Mouse (Mus musculus) brain, embryonic 18.5 days (tissue): ENCODE measurements around the gene Prdx6.
"Not testable (repeated sequence)": the region's sequence is repeated elsewhere in the genome, so short reads cannot be mapped to it uniquely, and the experiment has no call there.

Experiments used
- DNase-seq: peaks from one replicate; pipeline ENCODE4 v3.0.0-alpha.2; 2012; ENCODE audit warnings: low read depth, low spot score

Prdx6 gene

DNA sequence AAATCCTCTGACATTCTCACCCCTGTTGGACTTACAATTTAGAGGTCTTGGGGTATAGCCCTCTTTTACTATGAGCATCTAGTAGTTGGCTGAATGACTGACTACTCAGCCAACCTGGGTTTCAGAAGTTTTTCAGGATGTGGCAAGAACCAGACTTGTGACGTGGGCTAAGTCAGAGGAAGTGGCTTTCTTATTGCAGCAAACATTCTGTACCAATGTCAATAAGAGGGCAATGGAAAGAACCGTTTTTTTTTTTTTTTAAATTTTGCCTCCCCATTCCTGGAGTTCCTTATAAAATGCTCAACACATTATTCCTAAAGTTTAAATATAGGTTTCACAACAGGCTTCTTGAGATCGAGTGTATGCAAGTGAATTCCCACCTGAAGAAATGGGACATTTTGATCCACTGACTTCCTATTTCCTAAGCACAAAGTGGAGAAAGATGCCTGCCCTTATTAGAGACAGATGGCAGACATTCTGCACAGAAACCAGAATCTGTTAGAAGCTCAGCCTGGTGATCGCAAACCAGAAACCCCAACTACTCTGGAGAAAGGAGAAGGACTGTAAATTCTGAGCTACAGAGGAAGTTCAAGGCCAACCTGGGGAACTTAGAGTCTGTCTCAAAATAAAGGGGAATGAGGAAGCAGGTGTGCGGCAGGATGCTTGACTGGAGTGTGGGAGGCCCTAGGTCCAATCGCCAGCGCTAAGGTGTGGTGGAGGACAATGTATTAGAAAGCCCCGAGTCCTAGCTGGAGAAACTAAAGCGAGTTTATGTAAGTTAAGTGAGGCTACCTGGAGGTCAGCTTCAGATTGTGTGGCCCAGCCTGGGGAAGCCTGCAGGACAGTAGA lies 622 bp upstream of the Prdx6 start:
- no peak for DNase-seq

GRCm38 (mm10) chr1:161250031-161250603 lies 902 bp downstream of the Prdx6 start:
- no peak for DNase-seq

DNA sequence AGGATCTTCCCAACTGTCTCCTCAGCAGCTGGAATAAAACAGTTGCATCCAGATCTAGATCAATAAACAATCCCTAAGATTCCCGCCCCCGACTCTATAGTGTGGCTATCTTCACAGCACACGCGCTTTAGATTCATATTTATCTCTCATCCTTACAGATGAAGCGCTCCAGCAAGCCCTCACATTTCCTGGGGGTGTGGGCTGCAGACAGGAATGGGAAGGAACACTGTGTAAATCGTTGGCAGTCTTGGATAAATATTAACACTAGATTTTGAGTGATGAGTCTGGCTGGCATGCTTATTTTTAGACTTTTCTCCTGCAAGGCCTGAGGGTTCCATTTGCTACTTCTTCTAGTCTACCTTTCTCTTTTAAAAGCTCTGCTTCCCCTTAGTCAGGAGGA lies 1.6 kb downstream of the Prdx6 start:
- DNase-seq: no peak

DNA sequence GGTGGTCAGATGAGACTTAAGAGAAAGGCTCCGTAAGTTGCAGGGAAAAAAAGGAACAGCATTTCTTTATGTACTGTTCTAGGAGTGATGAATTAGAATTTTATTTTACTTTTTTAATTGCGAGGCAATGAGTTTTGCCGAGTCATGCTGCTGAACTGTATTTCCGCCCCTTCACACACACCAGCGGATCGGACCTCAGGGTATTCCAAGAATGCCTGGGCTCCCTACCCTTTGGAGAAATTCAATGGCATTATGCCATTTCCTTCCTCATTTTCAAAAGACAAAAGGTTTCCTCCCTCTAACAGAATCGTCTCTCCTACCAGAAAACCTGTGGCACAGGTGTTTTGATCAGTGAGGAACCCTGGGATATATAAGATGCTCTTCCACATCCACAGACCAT lies 2.3 kb downstream of the Prdx6 start:
- no peak for DNase-seq

GRCm38 (mm10) chr1:161247643-161248580 lies 3.1 kb downstream of the Prdx6 start:
- no peak for DNase-seq

DNA sequence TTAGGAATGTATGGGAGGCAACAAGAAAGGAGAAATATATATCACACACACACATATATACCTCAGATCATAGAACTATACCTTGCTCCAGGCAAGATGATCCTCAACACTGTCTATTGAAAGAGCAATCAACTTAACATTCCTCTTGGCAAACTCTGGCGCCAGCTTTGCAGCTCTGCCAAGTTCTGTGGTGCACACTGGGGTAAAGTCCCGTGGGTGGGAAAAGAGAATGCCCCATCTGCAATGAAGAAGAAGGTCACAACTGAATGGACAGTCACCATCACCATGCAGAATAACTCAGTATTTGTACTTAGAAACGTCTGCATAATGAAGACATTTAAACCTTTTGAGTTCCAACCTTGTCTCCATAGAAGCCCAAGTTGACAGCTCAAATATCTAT lies 3.8 kb downstream of the Prdx6 start:
- no peak for DNase-seq

- DNase-seq: no peak
Measured at GRCm38 (mm10) chr1:161237750-161238149, 13.3 kb downstream of the Prdx6 start.

DNA sequence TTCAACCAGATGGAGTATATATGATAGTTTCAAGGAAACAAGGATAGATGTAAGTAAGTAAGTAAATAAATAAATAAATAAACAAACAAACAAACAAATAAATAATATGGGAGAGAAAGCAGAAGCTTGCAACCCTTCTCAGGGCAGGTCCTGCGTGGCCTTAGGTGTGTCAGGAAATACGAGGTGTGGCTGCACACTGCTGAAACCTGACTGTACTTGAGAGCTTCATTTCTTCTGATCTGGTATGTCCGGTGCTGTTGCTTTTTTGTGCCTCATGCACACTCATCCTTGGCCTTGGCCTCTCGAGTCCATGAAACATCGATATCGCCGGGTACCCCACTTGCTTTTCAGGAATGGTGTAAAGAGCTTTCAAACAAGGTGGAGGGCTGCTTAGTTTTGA lies 13.7 kb downstream of the Prdx6 start:
- DNase-seq: no peak

DNA sequence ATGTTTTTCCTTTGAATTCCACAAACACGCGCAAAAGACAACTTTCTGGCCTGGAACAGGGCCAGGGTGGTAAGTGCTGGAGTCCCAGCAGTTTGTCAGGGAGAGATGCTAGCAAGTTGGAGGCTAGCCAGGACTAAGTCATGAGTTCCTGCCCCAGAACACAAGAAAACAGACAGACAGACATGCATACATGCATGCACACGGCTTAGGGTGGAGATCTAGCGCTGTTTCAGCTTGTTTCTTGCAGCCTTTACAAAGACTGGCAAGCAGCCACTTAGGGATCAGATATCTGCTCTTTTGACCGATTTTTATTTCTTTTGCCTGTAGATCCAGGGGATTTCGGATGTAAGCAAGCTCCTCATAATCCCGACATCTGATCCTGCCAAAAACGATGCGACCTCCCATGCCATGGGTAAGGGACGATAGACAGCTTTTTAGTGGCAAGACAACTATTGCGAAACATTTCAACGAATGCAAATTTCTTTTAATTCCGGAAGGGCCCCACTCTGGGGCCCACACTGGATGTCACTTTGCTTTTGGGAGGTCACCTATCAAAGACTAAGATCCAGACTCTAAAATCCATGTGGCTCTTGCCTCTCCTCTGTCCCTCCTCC lies 17.7 kb downstream of the Prdx6 start:
- no peak for DNase-seq

DNA sequence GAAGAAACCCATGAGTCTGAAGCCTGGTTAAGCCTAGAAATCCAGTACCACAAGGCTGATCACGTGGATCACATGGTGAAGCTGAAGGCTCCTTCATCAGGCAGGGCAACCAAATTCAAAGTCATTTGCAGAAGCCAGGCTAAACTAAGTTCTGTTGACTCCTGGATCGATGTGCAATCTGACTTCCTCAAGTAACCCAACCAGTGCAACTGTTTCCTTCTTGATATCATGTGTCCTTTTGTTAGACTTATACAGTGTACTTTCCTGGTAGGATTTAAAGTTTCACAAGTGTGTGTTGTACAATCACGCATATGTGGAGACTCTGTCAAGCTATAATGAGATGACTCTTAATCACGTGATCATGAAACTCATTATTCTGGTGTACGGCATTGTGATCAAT lies 18.8 kb downstream of the Prdx6 start:
- no peak for DNase-seq

GRCm38 (mm10) chr1:161224837-161225236 lies 26.2 kb downstream of the Prdx6 start:
- peak; percentile 73 for DNase-seq

DNA sequence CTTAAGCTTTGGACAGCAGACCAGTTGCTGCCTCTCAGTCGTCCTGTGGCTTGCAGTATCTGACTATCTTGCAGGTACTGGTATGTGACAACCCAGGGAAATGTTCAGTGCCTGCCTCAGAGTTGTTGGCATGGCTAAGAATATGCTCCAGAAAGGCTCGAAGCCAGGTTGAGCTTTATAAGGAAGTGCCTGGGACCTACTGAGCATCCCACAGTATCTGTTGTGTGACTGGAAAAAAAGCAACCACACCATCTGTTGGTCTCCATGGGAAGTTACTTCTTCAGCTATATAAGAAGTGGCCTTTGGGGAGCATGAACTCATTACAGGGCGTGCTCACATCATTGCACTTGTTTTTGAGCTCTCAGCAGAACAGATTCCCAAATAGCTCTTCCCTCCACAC lies 31.2 kb downstream of the Prdx6 start:
- DNase-seq: no peak

DNA sequence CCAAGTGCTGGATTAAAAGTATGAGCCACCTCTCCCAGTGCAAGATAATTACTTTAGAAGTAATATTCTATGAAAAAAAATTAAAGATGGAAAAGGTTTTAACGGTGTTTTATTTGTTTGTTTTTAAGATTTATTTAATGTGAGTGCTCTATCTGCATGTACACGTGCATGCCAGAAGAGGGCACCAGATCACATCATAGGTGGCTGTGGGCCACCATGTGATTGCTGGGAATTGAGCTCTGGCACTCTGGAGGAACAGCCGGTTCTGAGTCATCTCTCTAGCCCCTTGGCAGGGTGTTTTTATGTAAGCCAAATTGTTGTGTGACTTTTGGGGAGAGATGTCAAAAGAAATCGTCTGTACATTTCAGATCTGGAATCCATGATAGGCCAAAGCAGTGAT lies 36.6 kb downstream of the Prdx6 start:
- DNase-seq: no peak

GRCm38 (mm10) chr1:161199856-161200255 lies 51.2 kb downstream of the Prdx6 start:
- no peak for DNase-seq

- DNase-seq: not testable (repeated sequence)
Measured at GRCm38 (mm10) chr1:161196364-161196763, 54.7 kb downstream of the Prdx6 start.

GRCm38 (mm10) chr1:161195541-161196351 lies 55.3 kb downstream of the Prdx6 start:
- DNase-seq: peak; percentile 75

DNA sequence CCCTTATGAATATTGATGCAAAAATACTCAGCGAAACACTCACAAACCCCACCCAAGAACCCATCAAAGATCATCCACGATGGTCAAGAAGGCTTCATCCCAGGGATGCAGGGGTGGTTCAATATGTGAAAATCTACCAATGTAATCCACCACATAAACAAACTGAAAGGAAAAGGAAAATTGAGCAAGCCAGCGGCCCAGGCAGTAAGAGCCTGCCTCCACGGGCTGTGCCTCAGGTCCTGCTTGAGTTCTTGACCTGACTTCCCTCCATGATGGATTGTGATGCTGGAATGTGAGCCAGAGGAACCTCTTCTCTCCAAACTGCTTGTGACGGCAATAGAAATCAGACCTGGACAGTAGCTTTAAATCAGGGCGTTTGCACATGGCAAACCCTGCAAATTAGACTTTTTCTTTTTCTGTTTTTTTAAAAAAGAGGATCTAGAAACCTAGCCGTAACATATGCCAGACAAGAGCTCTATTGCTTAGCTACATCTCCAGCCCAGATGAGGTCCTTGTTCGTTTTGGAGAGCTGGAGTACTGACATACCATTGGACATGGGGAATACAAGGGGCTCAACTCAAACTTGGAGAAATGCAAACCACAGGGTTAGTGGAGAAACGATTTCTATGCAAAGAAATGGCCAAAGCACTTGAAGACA lies 60.6 kb downstream of the Prdx6 start:
- DNase-seq: no peak
